Mouse (Mus musculus) MEL (cell line): ENCODE measurements around the gene Cend1. TPM values are rescaled to one million over a fixed set of nuclear protein-coding genes. Genes with fewer than 3 reads are reported as not detected.

Experiments
- DNase-seq: peaks from one replicate; pipeline ENCODE4 v3.0.0; 2011; ENCODE audit warnings: low read depth, low spot score
- H3K27ac ChIP-seq: 2 replicates; pipeline ENCODE4 v1.5.1; 2012; ENCODE audit warnings: low read depth, mild to moderate bottlenecking, control low read depth, low read length, moderate library complexity; ENCODE audit not compliant: control insufficient read depth
- H3K27me3 ChIP-seq, 2 experiments: fragments of 150-350 bp in 1 of 2; sonication (generic) in 1 of 2; 2 replicates each; pipeline ENCODE4 v1.6.1; 2012; ENCODE audit warnings: low read length in 2 of 2, mild to moderate bottlenecking in 2 of 2, improper control_type of control experiment in 1 of 2, moderate library complexity in 1 of 2; ENCODE audit not compliant: insufficient read depth in 2 of 2, control insufficient read depth in 1 of 2
- H3K36me3 ChIP-seq, 2 experiments: 2 replicates each; pipeline ENCODE4 v1.6.1; 2012 to 2014; ENCODE audit warnings: low read length in 2 of 2, improper control_type of control experiment in 1 of 2, inconsistent platforms in 1 of 2, mild to moderate bottlenecking in 1 of 2; ENCODE audit not compliant: insufficient read depth in 2 of 2, control insufficient read depth in 1 of 2
- H3K4me1 ChIP-seq, 2 experiments: fragments of 150-350 bp in 1 of 2; sonication (generic) in 1 of 2; 2 replicates each; pipeline ENCODE4 v1.6.1; 2012; ENCODE audit warnings: low read length in 2 of 2, improper control_type of control experiment in 1 of 2, mild to moderate bottlenecking in 1 of 2; ENCODE audit not compliant: insufficient read depth in 2 of 2, control insufficient read depth in 1 of 2
- H3K4me3 ChIP-seq, 2 experiments: fragments of 150-350 bp in 1 of 2; sonication (generic) in 1 of 2; 2 replicates each; pipeline ENCODE4 v1.5.1; 2012; ENCODE audit warnings: low read depth in 2 of 2, low read length in 2 of 2, mild to moderate bottlenecking in 2 of 2, moderate library complexity in 2 of 2, control low read depth in 1 of 2, improper control_type of control experiment in 1 of 2; ENCODE audit not compliant: control insufficient read depth in 1 of 2, insufficient read depth in 1 of 2
- H3K79me2 ChIP-seq: 2 replicates; pipeline ENCODE4 v1.6.1; 2012; ENCODE audit warnings: mild to moderate bottlenecking, low read length, moderate library complexity; ENCODE audit not compliant: control insufficient read depth, poor library complexity, insufficient read depth
- H3K9ac ChIP-seq: 2 replicates; pipeline ENCODE4 v1.6.1; 2012; ENCODE audit warnings: low read depth, mild to moderate bottlenecking, control low read depth, low read length, moderate library complexity; ENCODE audit not compliant: control insufficient read depth, poor library complexity, severe bottlenecking
- H3K9me3 ChIP-seq: fragments of 150-350 bp; sonication (generic); replicated peaks from 2 replicates; pipeline ENCODE4 v1.6.1; 2012; ENCODE audit warnings: mild to moderate bottlenecking, low read length, improper control_type of control experiment, moderate library complexity; ENCODE audit not compliant: insufficient read depth
- BHLHE40 ChIP-seq: IDR thresholded peaks from 2 replicates; pipeline ENCODE4 v1.6.1; 2012; ENCODE audit warnings: low read depth, mild to moderate bottlenecking, inconsistent platforms, low read length, improper control_type of control experiment, borderline replicate concordance
- CHD1 ChIP-seq: IDR thresholded peaks from 2 replicates; pipeline ENCODE4 v1.6.1; 2012; ENCODE audit warnings: low read depth, mild to moderate bottlenecking, inconsistent platforms, low read length, improper control_type of control experiment
- CHD2 ChIP-seq: IDR thresholded peaks from 2 replicates; pipeline ENCODE4 v1.6.1; 2011; ENCODE audit warnings: low read length, improper control_type of control experiment
- CTCF ChIP-seq, 3 experiments: IDR thresholded peaks in 2 of 3; conservative IDR thresholded peaks in 1 of 3; 2 replicates each; pipeline ENCODE4 v1.5.1; 2011 to 2012; ENCODE audit warnings: low read length in 3 of 3, low read depth in 2 of 3, mild to moderate bottlenecking in 2 of 3, improper control_type of control experiment in 1 of 3, inconsistent platforms in 1 of 3, mixed read lengths in 1 of 3, moderate library complexity in 1 of 3; ENCODE audit not compliant: control insufficient read depth in 1 of 3, insufficient read depth in 1 of 3, poor library complexity in 1 of 3, severe bottlenecking in 1 of 3
- E2F4 ChIP-seq: IDR thresholded peaks from 2 replicates; pipeline ENCODE4 v1.6.1; 2011; ENCODE audit warnings: low read depth, low read length, improper control_type of control experiment, borderline replicate concordance
- ELF1 ChIP-seq: IDR thresholded peaks from 2 replicates; pipeline ENCODE4 v1.6.1; 2014; ENCODE audit warnings: low read depth, mild to moderate bottlenecking, inconsistent platforms, low read length, improper control_type of control experiment, moderate library complexity
- EP300 ChIP-seq, 2 experiments: IDR thresholded peaks; 2 replicates each; pipeline ENCODE4 v1.6.1; 2011; ENCODE audit warnings: improper control_type of control experiment in 2 of 2, low read length in 2 of 2, low read depth in 1 of 2, mild to moderate bottlenecking in 1 of 2
- ETS1 ChIP-seq: IDR thresholded peaks from 2 replicates; pipeline ENCODE4 v1.6.1; 2012; ENCODE audit warnings: low read depth, mild to moderate bottlenecking, inconsistent platforms, low read length, improper control_type of control experiment, moderate library complexity
- GABPA ChIP-seq: IDR thresholded peaks from 2 replicates; pipeline ENCODE4 v1.6.1; 2012; ENCODE audit warnings: low read depth, mild to moderate bottlenecking, inconsistent platforms, low read length, improper control_type of control experiment, moderate library complexity
- GATA1 ChIP-seq: IDR thresholded peaks from 2 replicates; pipeline ENCODE4 v1.6.1; 2011; ENCODE audit warnings: low read depth, low read length, improper control_type of control experiment
- KAT2A ChIP-seq: conservative IDR thresholded peaks from 2 replicates; pipeline ENCODE4 v1.6.1; 2012; ENCODE audit warnings: low read depth, low read length, improper control_type of control experiment, inconsistent platforms
- MAFK ChIP-seq: IDR thresholded peaks from 2 replicates; pipeline ENCODE4 v1.6.1; 2011; ENCODE audit warnings: low read depth, mild to moderate bottlenecking, low read length, improper control_type of control experiment, borderline replicate concordance
- MAZ ChIP-seq: IDR thresholded peaks from 2 replicates; pipeline ENCODE4 v1.6.1; 2012; ENCODE audit warnings: low read depth, mild to moderate bottlenecking, inconsistent platforms, low read length, improper control_type of control experiment
- MEF2A ChIP-seq: IDR thresholded peaks from 2 replicates; pipeline ENCODE4 v1.6.1; 2014; ENCODE audit warnings: low read depth, mild to moderate bottlenecking, inconsistent platforms, low read length, improper control_type of control experiment; ENCODE audit not compliant: poor library complexity, insufficient replicate concordance, severe bottlenecking; ENCODE audit errors: extremely low read depth
- MXI1 ChIP-seq: IDR thresholded peaks from 2 replicates; pipeline ENCODE4 v1.6.1; 2011; ENCODE audit warnings: mild to moderate bottlenecking, low read depth, low read length, improper control_type of control experiment
- MYC ChIP-seq: IDR thresholded peaks from 2 replicates; pipeline ENCODE4 v1.6.1; 2011; ENCODE audit warnings: low read depth, mild to moderate bottlenecking, low read length, improper control_type of control experiment, moderate library complexity
- NELFE ChIP-seq: IDR thresholded peaks from 2 replicates; pipeline ENCODE4 v1.6.1; 2011; ENCODE audit warnings: low read depth, low read length, improper control_type of control experiment
- POLR2A ChIP-seq, 2 experiments: IDR thresholded peaks; 2 replicates each; pipeline ENCODE4 v1.6.1; 2011 to 2012; ENCODE audit warnings: low read length in 2 of 2, mild to moderate bottlenecking in 2 of 2, control low read depth in 1 of 2, improper control_type of control experiment in 1 of 2, low read depth in 1 of 2, moderate library complexity in 1 of 2; ENCODE audit not compliant: control insufficient read depth in 1 of 2, insufficient read depth in 1 of 2, poor library complexity in 1 of 2
- POLR2AphosphoS2 ChIP-seq: IDR thresholded peaks from 2 replicates; pipeline ENCODE4 v1.6.1; 2011; ENCODE audit warnings: low read length, improper control_type of control experiment
- RAD21 ChIP-seq: IDR thresholded peaks from 2 replicates; pipeline ENCODE4 v1.6.1; 2011; ENCODE audit warnings: mild to moderate bottlenecking, low read depth, low read length, improper control_type of control experiment
- SMC3 ChIP-seq: IDR thresholded peaks from 2 replicates; pipeline ENCODE4 v1.6.1; 2011; ENCODE audit warnings: low read depth, low read length, improper control_type of control experiment
- TAL1 ChIP-seq: IDR thresholded peaks from 2 replicates; pipeline ENCODE4 v1.6.1; 2012; ENCODE audit warnings: mild to moderate bottlenecking, inconsistent platforms, low read length, moderate library complexity, mixed read lengths
- TBP ChIP-seq: IDR thresholded peaks from 2 replicates; pipeline ENCODE4 v1.8.0; 2011; ENCODE audit warnings: low read depth, low read length, improper control_type of control experiment
- UBTF ChIP-seq: IDR thresholded peaks from 2 replicates; pipeline ENCODE4 v1.6.1; 2012; ENCODE audit warnings: low read depth, mild to moderate bottlenecking, inconsistent platforms, low read length, improper control_type of control experiment, moderate library complexity, borderline replicate concordance; ENCODE audit not compliant: insufficient read depth
- USF1 ChIP-seq: IDR thresholded peaks from 2 replicates; pipeline ENCODE4 v1.6.1; 2014; ENCODE audit warnings: low read depth, mild to moderate bottlenecking, inconsistent platforms, low read length, improper control_type of control experiment, moderate library complexity
- ZMIZ1 ChIP-seq: IDR thresholded peaks from 2 replicates; pipeline ENCODE4 v1.6.1; 2012; ENCODE audit warnings: low read depth, mild to moderate bottlenecking, inconsistent platforms, low read length, improper control_type of control experiment, moderate library complexity
- polyA plus RNA-seq, 2 experiments: library from polyadenylated mRNA; stranded (reverse) in 1 of 2; unstranded in 1 of 2; fragments of >175 nt in 1 of 2; fragments of >200 nt in 1 of 2; gene quantifications; 2 replicates each; pipeline versions ENCODE4 v1.2.1 to v1.2.4; 2012; ENCODE audit warnings: low replicate concordance in 2 of 2, low read depth in 1 of 2; ENCODE audit not compliant: insufficient read length in 2 of 2, insufficient read depth in 1 of 2, missing spikeins in 1 of 2
- total RNA-seq: library from RNA; depleted of rRNA; stranded (reverse); fragments of 300-350 nt; gene quantifications from 2 replicates; pipeline ENCODE4 v1.2.3, GENCODE M21; 2012

Cend1 gene
- total and polyA plus RNA-seq, 3 experiments = not detected

DNA sequence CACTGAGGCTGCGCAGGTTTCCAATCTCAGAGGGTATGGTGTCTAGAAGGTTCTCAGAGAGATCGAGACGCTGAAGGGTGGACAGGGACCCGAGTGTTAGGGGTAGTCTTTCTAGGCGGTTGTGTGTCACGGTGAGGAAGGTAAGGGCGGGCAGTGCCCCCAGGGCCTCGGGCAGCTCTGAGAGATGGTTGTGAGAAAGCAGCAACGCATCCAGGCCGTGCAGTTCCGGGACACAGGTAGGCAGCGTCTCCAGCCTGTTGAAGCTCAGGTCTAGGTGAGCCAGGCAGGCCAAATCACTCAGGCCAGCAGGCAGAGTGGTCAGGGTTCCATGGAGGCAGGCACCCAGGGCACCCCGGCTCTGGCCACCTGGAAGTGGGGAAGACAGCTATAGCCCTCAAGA is 12.9 kb upstream of the Cend1 start:
- Histone ChIP-seq H3K4me1 (peaks cover 0 to 15% of the 10 kb centered on the region in 2 experiments; a peak in 2 of 4 replicates), H3K27ac (no peak overlapping the region), H3K79me2 (peaks cover 22% of the 10 kb centered on the region), H3K36me3 (peaks cover 0 to 13% of the 10 kb centered on the region in 2 experiments; a peak in 3 of 4 replicates), H3K27me3 (no peaks in the 10 kb centered on the region), H3K9ac (peak overlapping the region; percentile 83), H3K4me3 (no peak overlapping the region), H3K9me3 (no peaks in the 10 kb centered on the region)
- TF ChIP-seq EP300 (IDR thresholded peaks at IDR 0.05; ENCODE audit: low read depth in 1 of 2, low read length in 2 of 2) = no peak
- no peak for TF ChIP-seq RAD21
- no peak for DNase-seq

DNA sequence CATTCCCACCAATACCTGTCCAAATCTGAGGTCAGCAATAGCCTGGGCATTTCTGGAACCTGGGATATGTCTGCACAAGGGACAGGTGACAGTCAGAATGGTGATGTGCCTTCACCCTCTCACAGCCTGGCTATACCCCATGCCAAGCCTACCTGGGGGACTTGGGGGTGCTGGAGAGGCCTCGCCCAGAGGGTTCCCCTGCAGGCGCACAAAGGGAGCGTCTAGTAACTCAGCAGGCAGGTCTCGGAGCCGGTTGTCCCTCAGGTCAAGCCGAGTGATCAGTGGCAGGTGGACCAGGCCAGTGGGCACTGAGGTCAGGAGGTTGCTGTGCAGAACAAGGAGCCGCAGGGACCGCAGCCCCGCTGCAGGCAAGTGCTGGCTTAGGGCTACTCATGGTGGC is 12.2 kb upstream of the Cend1 start:
- H3K36me3 ChIP-seq = peaks cover 0 to 10% of the 10 kb centered on the region in 2 experiments; a peak in 3 of 4 replicates
- H3K9me3 ChIP-seq = no peaks in the 10 kb centered on the region
- no peak overlapping the region for H3K9ac ChIP-seq
- peaks cover 29% of the 10 kb centered on the region for H3K79me2 ChIP-seq
- no peak for DNase-seq
- H3K27ac ChIP-seq = no peak overlapping the region
- no peak overlapping the region for H3K4me3 ChIP-seq
- H3K4me1 ChIP-seq = peaks cover 2 to 12% of the 10 kb centered on the region in 2 experiments; a peak in 3 of 4 replicates
- H3K27me3 ChIP-seq = no peaks in the 10 kb centered on the region
- TF ChIP-seq TBP = no peak

DNA sequence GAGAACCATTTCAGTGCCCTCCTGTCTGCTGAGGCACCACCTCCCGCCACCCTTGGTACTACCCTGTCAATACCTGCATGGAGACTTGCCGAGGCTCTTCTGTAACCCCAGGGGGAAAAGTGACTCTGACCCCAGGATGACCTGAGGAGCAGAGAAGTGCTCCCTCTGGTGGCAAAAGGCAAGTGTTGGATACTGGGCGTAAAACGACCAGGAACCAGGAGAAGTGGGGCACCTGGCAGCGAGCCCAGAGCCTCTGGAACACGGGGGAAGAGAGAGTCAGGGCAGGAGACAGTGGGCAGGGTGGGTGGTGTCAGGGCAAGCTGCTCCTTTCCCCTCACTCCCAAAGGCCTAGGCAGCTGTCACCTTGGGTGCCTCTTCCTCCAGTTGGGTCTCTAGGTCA is 11.3 kb upstream of the Cend1 start:
- DNase-seq = peak; percentile 72
- Histone ChIP-seq H3K79me2 (peaks cover 37% of the 10 kb centered on the region), H3K27me3 (no peaks in the 10 kb centered on the region), H3K9ac (no peak overlapping the region), H3K36me3 (peaks cover 0 to 16% of the 10 kb centered on the region in 2 experiments; a peak in 3 of 4 replicates), H3K9me3 (no peaks in the 10 kb centered on the region), H3K4me3 (no peak overlapping the region), H3K4me1 (peaks cover 4 to 19% of the 10 kb centered on the region in 2 experiments; a peak in 3 of 4 replicates), H3K27ac (no peak overlapping the region)
- TF ChIP-seq CTCF (IDR thresholded peaks at IDR 0.05 in 2 of 3, conservative IDR thresholded peaks at IDR 0.05 in 1 of 3; ENCODE audit: control insufficient read depth in 1 of 3, insufficient read depth in 1 of 3, low read depth in 2 of 3, low read length in 3 of 3, poor library complexity in 1 of 3, severe bottlenecking in 1 of 3) (peak; percentile 79 to 82 (median 80)), CHD2 (no peak), MEF2A (no peak), E2F4 (no peak), TAL1 (no peak), BHLHE40 (no peak), GABPA (no peak), MAFK (no peak), MYC (no peak), ZMIZ1 (no peak), POLR2A (IDR thresholded peaks at IDR 0.05; ENCODE audit: control insufficient read depth in 1 of 2, insufficient read depth in 1 of 2, low read depth in 1 of 2, low read length in 2 of 2, poor library complexity in 1 of 2) (no peak), CHD1 (no peak), TBP (no peak), MAZ (peak; percentile 50; the same call in 1 of the 2 replicates), USF1 (no peak), ETS1 (no peak), NELFE (no peak), KAT2A (no peak), SMC3 (peak; percentile 70), MXI1 (no peak), RAD21 (peak; percentile 46), ELF1 (0 out of 2 replicates have a peak, but pooled peaks have one; percentile 27), POLR2AphosphoS2 (no peak), UBTF (no peak), GATA1 (no peak)
